Mouse (Mus musculus) kidney, adult 2 months (tissue): Measurements from ENCODE around the gene Gm7271.

Experiments used
- CTCF ChIP-seq: fragments of 200-500 bp; conservative IDR thresholded peaks from 2 replicates; pipeline ENCODE4 v1.5.1; 2011; ENCODE audit warnings: low read depth, mild to moderate bottlenecking, control low read depth, low read length, moderate library complexity, mixed read lengths; ENCODE audit not compliant: insufficient read depth, insufficient read length
- POLR2A ChIP-seq: fragments of 200-500 bp; IDR thresholded peaks from one replicate; pipeline ENCODE4 v1.6.1; 2011; ENCODE audit warnings: low read depth, low read length, control low read depth

GRCm38 (mm10) chr5:76565321-76565720 is 81.5 kb downstream of the Gm7271 start:
- peak; percentile 100 for TF ChIP-seq CTCF
- no peak for TF ChIP-seq POLR2A
